Mouse (Mus musculus) small intestine, adult 10 weeks (tissue): Measurements from ENCODE around the gene Gm20736. TPM values are rescaled to one million over a fixed set of nuclear protein-coding genes. Genes with fewer than 3 reads are reported as not detected.

Experiments
- polyA plus RNA-seq: library from polyadenylated mRNA; stranded (reverse); fragments of 350-450 nt; fragmentation: Illumina TruSeq; extraction: RNeasy Lipid Tissue Mini Kit (QIAGEN cat#74804); gene quantifications from one replicate; pipeline ENCODE4 v1.2.3, GENCODE M21; 2014; ENCODE audit warnings: low replicate concordance

Gm20736 gene
- polyA plus RNA-seq: not detected

DNA sequence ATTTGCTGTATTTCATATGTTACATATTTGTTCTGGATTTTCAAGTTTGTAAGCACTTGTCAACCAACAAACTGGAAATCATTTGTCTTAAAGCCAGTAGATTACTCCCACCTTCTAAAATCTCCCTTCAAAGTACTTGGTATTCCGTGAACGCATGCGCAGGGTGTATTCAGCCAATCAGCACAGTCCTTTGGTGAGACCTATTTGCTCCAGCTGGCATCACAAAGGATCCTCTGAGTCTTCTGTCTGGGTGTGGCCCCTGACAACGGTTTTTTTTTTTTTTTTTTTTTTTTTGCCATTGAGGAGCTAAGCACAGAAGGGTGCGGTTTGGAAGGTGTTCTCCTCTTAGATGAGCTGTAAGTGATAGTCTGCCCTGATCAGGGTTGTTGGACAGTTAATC, at the start of gene Gm20736:
Gene Gm20736, plus strand, starts transcription at position 301 of the 400 bp plus-strand sequence.

Other genes with a start within 250 kb of the Gm20736 start
- not detected for gene Gm20924, start 170.2 kb upstream of the Gm20736 start, polyA plus RNA-seq